Mouse (Mus musculus): ENCODE measurements around the gene Glis2. TPM values are rescaled to one million over a fixed set of nuclear protein-coding genes. Genes with fewer than 3 reads are reported as not detected.

Glis2 gene
- polyA plus RNA-seq, 1 experiment from 2014 or later = 12.3 TPM

DNA sequence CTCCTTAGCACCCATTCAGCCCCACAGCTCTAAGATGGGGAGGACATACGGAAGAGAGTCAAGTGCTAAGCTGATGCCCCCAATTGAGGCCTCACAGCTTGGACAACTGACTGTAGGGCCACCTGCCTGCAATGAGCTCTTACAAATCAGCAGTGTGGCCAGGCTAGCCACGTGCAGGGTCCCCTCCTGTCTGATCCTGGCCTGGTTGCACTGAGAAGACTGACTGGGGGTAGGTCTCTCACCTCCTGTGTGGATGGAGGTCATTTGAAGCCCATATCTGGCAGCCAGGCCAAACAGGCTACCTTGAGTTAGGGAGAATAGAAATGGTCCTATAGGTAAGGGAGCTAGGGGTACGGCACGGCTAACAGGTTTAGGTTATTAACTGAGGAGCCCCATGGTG is 51.4 kb downstream of the Glis2 start:
- Histone ChIP-seq H3K27me3 (ENCODE audit: control insufficient read depth, insufficient read depth, low read length) (no peaks in the 10 kb centered on the region), H3K36me3 (ENCODE audit: control insufficient read depth, insufficient read depth) (peaks cover 20% of the 10 kb centered on the region), H3K4me2 (ENCODE audit: low read depth, low read length) (no peak overlapping the region), H3K4me1 (ENCODE audit: control insufficient read depth, insufficient read depth, low read length) (peaks cover 73% of the 10 kb centered on the region), H3K4me3 (ENCODE audit: low read length) (no peak overlapping the region), H3K27ac (ENCODE audit: low read length) (no peak overlapping the region), H3K9me3 (replicated peaks; ENCODE audit: control insufficient read depth, low read length) (no peaks in the 10 kb centered on the region), H3K9ac (ENCODE audit: low read length) (0 out of 2 replicates have a peak overlapping the region, but pooled peaks have one; percentile 1)
- WGBS = 73% methylated on average over 4 of the region's 4 CpGs
- no peak for ATAC-seq (replicated peaks; ENCODE audit: extremely low read depth, insufficient read depth, low FRiP score)

- H3K36me3 ChIP-seq (ENCODE audit: control insufficient read depth, insufficient read depth) = peaks cover 25% of the 10 kb centered on the region
- H3K9ac ChIP-seq (ENCODE audit: low read length) = peak overlapping the region; percentile 24; the same call in 1 of the 2 replicates
- 54% methylated on average over 4 of the region's 4 CpGs for WGBS
Measured at GRCm38 (mm10) chr16:4646831-4647230, 52.3 kb downstream of the Glis2 start.

DNA sequence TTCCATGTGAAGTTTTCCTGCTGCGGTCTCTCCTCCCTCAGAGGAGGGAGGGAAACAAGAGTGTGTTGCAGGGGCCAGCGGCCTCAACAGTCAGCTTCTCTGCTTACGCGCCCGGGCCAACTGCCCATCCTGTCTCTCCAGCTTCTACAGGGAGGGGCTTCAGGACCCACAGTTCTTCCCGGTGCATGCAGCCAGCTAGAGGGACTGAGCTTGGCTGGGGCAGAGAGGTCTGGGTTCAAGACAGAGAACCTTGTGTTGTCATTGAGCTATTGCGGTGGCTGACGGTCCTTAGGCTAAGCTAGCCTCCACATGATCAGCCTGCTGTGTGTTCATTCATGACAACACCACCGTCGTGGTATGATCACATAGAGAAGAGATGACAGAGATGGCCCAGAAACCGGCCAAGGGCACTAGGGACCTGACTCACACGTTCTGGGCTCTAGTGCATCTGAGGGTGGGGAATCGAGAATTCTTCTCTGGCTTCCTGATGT is 53.2 kb downstream of the Glis2 start:
- Histone ChIP-seq H3K36me3 (ENCODE audit: control insufficient read depth, insufficient read depth) (peaks cover 25% of the 10 kb centered on the region), H3K4me1 (ENCODE audit: control insufficient read depth, insufficient read depth, low read length) (peaks cover 69% of the 10 kb centered on the region), H3K4me2 (ENCODE audit: low read depth, low read length) (peak overlapping the region; percentile 29; the same call in 1 of the 2 replicates), H3K27me3 (ENCODE audit: control insufficient read depth, insufficient read depth, low read length) (no peaks in the 10 kb centered on the region), H3K27ac (ENCODE audit: low read length) (peak overlapping the region; percentile 72), H3K4me3 (ENCODE audit: low read length) (no peak overlapping the region), H3K9ac (ENCODE audit: low read length) (peak overlapping the region; percentile 31; the same call in 1 of the 2 replicates), H3K9me3 (replicated peaks; ENCODE audit: control insufficient read depth, low read length) (no peaks in the 10 kb centered on the region)
- ATAC-seq (replicated peaks; ENCODE audit: extremely low read depth, insufficient read depth, low FRiP score) = peak; percentile 7; the same call in 1 of the 2 replicates
- 40% methylated on average over 13 of the region's 13 CpGs for WGBS

More at GRCm38 (mm10) chr16:4646831-4647230, 52.3 kb downstream of the Glis2 start:
- H3K4me3 ChIP-seq (ENCODE audit: low read length) = no peak overlapping the region
- peaks cover 69% of the 10 kb centered on the region for H3K4me1 ChIP-seq (ENCODE audit: control insufficient read depth, insufficient read depth, low read length)
- no peaks in the 10 kb centered on the region for H3K9me3 ChIP-seq (replicated peaks; ENCODE audit: control insufficient read depth, low read length)
- no peak for ATAC-seq (replicated peaks; ENCODE audit: extremely low read depth, insufficient read depth, low FRiP score)
- peak overlapping the region; percentile 29; the same call in 1 of the 2 replicates for H3K4me2 ChIP-seq (ENCODE audit: low read depth, low read length)
- H3K27ac ChIP-seq (ENCODE audit: low read length) = peak overlapping the region; percentile 72
- H3K27me3 ChIP-seq (ENCODE audit: control insufficient read depth, insufficient read depth, low read length) = no peaks in the 10 kb centered on the region

DNA sequence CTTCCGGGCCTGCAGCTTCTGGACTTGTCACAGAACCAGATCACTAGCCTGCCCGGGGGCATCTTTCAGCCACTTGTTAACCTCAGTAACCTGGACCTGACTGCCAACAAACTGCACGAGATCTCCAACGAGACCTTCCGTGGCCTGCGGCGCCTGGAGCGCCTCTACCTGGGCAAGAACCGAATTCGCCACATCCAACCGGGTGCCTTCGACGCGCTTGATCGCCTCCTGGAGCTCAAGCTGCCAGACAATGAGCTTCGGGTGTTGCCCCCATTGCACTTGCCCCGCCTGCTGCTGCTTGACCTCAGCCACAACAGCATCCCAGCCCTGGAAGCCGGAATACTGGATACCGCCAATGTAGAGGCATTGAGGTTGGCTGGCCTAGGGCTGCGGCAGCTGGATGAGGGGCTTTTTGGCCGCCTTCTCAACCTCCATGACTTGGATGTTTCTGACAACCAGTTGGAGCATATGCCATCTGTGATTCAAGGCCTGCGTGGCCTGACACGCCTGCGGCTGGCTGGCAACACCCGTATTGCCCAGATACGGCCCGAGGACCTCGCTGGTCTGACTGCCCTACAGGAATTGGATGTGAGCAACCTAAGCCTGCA is 54.0 kb downstream of the Glis2 start:
- Histone ChIP-seq H3K4me2 (ENCODE audit: low read depth, low read length) (no peak overlapping the region), H3K4me3 (ENCODE audit: low read length) (no peak overlapping the region), H3K9ac (ENCODE audit: low read length) (no peak overlapping the region; the same call in 1 of the 2 replicates), H3K9me3 (replicated peaks; ENCODE audit: control insufficient read depth, low read length) (no peaks in the 10 kb centered on the region), H3K4me1 (ENCODE audit: control insufficient read depth, insufficient read depth, low read length) (peaks cover 67% of the 10 kb centered on the region), H3K27me3 (ENCODE audit: control insufficient read depth, insufficient read depth, low read length) (no peaks in the 10 kb centered on the region), H3K36me3 (ENCODE audit: control insufficient read depth, insufficient read depth) (peaks cover 25% of the 10 kb centered on the region), H3K27ac (ENCODE audit: low read length) (no peak overlapping the region)
- 90% methylated on average over 28 of the region's 28 CpGs for WGBS
- ATAC-seq (replicated peaks; ENCODE audit: extremely low read depth, insufficient read depth, low FRiP score) = no peak

- WGBS = 74% methylated on average over 5 of the region's 5 CpGs
- Histone ChIP-seq H3K27ac (ENCODE audit: low read length) (no peak overlapping the region), H3K9ac (ENCODE audit: low read length) (no peak overlapping the region), H3K27me3 (ENCODE audit: control insufficient read depth, insufficient read depth, low read length) (no peaks in the 10 kb centered on the region), H3K36me3 (ENCODE audit: control insufficient read depth, insufficient read depth) (peaks cover 25% of the 10 kb centered on the region), H3K4me1 (ENCODE audit: control insufficient read depth, insufficient read depth, low read length) (peaks cover 61% of the 10 kb centered on the region), H3K4me3 (ENCODE audit: low read length) (no peak overlapping the region), H3K4me2 (ENCODE audit: low read depth, low read length) (no peak overlapping the region), H3K9me3 (replicated peaks; ENCODE audit: control insufficient read depth, low read length) (no peaks in the 10 kb centered on the region)
- no peak for ATAC-seq (replicated peaks; ENCODE audit: extremely low read depth, insufficient read depth, low FRiP score)
Measured at GRCm38 (mm10) chr16:4649211-4649610, 54.7 kb downstream of the Glis2 start.

GRCm38 (mm10) chr16:4649692-4650091 is 55.2 kb downstream of the Glis2 start:
- no peak overlapping the region for H3K27ac ChIP-seq (ENCODE audit: low read length)
- peaks cover 61% of the 10 kb centered on the region for H3K4me1 ChIP-seq (ENCODE audit: control insufficient read depth, insufficient read depth, low read length)
- 91% methylated on average over 11 of the region's 11 CpGs for WGBS
- H3K4me3 ChIP-seq (ENCODE audit: low read length) = no peak overlapping the region
- H3K36me3 ChIP-seq (ENCODE audit: control insufficient read depth, insufficient read depth) = peaks cover 25% of the 10 kb centered on the region
- no peak overlapping the region for H3K9ac ChIP-seq (ENCODE audit: low read length)
- no peaks in the 10 kb centered on the region for H3K9me3 ChIP-seq (replicated peaks; ENCODE audit: control insufficient read depth, low read length)
- H3K27me3 ChIP-seq (ENCODE audit: control insufficient read depth, insufficient read depth, low read length) = no peaks in the 10 kb centered on the region
- no peak overlapping the region for H3K4me2 ChIP-seq (ENCODE audit: low read depth, low read length)
- no peak for ATAC-seq (replicated peaks; ENCODE audit: extremely low read depth, insufficient read depth, low FRiP score)

DNA sequence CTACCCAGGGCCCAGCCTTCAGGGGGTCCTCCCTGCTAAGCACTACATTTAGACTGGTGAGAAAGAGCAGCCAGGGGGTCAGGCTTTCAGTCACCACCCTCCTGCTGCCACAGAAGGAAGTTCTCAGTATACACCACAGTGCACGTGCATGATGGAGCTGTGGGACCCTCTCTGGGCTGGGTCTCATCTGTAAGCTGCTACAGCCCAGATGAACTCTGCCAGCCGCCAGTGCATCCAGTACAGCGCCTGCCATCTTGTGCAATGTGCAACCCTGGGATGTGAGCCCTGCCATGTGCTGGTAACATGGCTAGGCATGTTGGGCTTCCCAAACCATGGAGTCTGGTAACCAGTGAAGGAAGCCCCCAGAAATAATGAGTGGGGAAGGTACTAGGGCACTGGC is 55.6 kb downstream of the Glis2 start:
- Histone ChIP-seq H3K36me3 (ENCODE audit: control insufficient read depth, insufficient read depth) (peaks cover 25% of the 10 kb centered on the region), H3K27ac (ENCODE audit: low read length) (no peak overlapping the region), H3K4me1 (ENCODE audit: control insufficient read depth, insufficient read depth, low read length) (peaks cover 61% of the 10 kb centered on the region), H3K4me2 (ENCODE audit: low read depth, low read length) (no peak overlapping the region), H3K9ac (ENCODE audit: low read length) (no peak overlapping the region), H3K9me3 (replicated peaks; ENCODE audit: control insufficient read depth, low read length) (no peaks in the 10 kb centered on the region), H3K27me3 (ENCODE audit: control insufficient read depth, insufficient read depth, low read length) (no peaks in the 10 kb centered on the region), H3K4me3 (ENCODE audit: low read length) (no peak overlapping the region)
- ATAC-seq (replicated peaks; ENCODE audit: extremely low read depth, insufficient read depth, low FRiP score) = no peak
- 92% methylated on average over 3 of the region's 3 CpGs for WGBS

DNA sequence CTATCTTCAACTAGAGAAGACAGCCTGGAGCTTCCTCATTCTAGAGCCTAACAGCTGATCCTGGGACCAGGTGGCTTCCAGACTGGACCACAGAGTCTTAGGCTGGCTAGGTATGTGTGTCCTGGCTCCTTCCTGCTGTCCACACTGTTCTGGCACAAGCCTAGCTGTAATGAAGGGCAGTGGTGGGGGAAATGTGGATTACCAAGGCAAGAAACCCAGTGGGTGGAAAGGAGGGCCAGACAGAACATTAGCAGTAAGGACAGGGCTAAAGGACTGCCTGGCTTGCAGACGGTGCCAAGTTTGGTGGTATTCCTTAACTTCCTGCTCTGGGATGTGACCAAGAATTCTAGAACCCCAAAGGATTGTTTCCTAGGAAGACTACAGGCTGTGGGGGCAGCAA is 56.6 kb downstream of the Glis2 start:
- H3K36me3 ChIP-seq (ENCODE audit: control insufficient read depth, insufficient read depth) = peaks cover 25% of the 10 kb centered on the region
- no peak for ATAC-seq (replicated peaks; ENCODE audit: extremely low read depth, insufficient read depth, low FRiP score)

GRCm38 (mm10) chr16:4651624-4652023 is 57.1 kb downstream of the Glis2 start:
- peak overlapping the region; percentile 47 for H3K27ac ChIP-seq (ENCODE audit: low read length)
- H3K4me3 ChIP-seq (ENCODE audit: low read length) = no peak overlapping the region
- H3K9me3 ChIP-seq (replicated peaks; ENCODE audit: control insufficient read depth, low read length) = no peaks in the 10 kb centered on the region
- no peak overlapping the region for H3K4me2 ChIP-seq (ENCODE audit: low read depth, low read length)
- ATAC-seq (replicated peaks; ENCODE audit: extremely low read depth, insufficient read depth, low FRiP score) = no peak
- WGBS = 72% methylated on average over 7 of the region's 7 CpGs
- peaks cover 61% of the 10 kb centered on the region for H3K4me1 ChIP-seq (ENCODE audit: control insufficient read depth, insufficient read depth, low read length)
- no peak overlapping the region for H3K9ac ChIP-seq (ENCODE audit: low read length)
- H3K36me3 ChIP-seq (ENCODE audit: control insufficient read depth, insufficient read depth) = peaks cover 25% of the 10 kb centered on the region
- H3K27me3 ChIP-seq (ENCODE audit: control insufficient read depth, insufficient read depth, low read length) = no peaks in the 10 kb centered on the region

More for the DNA sequence above, 56.6 kb downstream of the Glis2 start:
- Histone ChIP-seq H3K4me1 (ENCODE audit: control insufficient read depth, insufficient read depth, low read length) (peaks cover 61% of the 10 kb centered on the region), H3K4me3 (ENCODE audit: low read length) (no peak overlapping the region), H3K9me3 (replicated peaks; ENCODE audit: control insufficient read depth, low read length) (no peaks in the 10 kb centered on the region), H3K27me3 (ENCODE audit: control insufficient read depth, insufficient read depth, low read length) (no peaks in the 10 kb centered on the region), H3K27ac (ENCODE audit: low read length) (peak overlapping the region; percentile 47), H3K9ac (ENCODE audit: low read length) (no peak overlapping the region), H3K4me2 (ENCODE audit: low read depth, low read length) (no peak overlapping the region)
- WGBS = 89% methylated on average over 1 of the region's 1 CpGs

All from heart, embryonic 16.5 days (tissue).